Mouse (Mus musculus) lung, postnatal 10 days (tissue): ENCODE results near the gene Gm43064.
"Not testable (repeated sequence)": the region's sequence is repeated elsewhere in the genome, so short reads cannot be mapped to it uniquely, and the experiment has no call there.

Experiments used
- DNase-seq: peaks from one replicate; pipeline ENCODE4 v3.0.0; 2021

The Gm43064 gene

DNA sequence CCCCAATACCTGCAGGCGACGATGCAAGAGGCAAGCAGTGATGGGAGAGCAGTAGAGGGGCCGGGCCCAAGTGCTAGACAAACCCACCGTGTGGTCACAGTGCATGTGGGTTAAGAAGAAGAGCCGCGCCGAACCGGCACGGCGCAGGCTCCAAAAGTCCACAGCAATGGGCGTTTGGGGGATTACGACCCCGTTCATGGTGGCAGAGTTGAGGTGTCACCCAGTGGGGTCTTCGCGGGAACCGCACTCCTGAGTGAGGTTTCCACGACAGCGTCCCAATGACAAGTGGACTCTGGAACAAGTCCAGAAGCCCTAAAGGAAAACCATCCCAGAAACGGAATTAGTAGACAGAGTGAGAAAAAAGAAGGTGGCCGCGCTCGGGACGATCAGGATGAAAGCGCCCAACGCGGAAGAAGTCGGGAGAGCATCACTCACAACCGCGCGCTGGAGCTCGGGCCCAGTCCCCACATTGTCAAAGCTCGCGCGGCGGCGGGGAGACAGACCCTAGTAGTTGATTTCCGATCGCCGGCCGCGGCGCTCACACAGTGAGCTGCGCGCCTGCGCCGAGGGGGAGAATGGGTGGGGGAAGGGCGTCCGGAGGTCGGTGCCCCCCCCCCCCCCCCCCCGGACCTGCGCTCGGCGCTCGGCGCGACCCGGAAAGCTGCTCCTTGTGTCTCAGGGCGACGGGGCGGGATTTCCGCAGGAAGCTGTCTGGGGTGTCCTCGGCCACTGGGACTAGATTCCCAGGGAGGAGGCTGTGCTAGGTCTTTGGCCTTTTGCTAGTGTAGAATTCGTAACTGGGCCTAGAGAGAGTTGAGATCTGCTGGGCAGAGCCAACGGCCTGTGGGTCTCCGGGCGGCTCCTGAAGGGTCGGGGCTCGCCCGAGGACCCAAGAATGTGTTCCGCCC lies at the start of gene Gm43064, which contains the start of the genes Dclre1b and Ap4b1:
Gene Gm43064, plus strand, starts transcription at position 683 of the 908 bp plus-strand sequence.
Gene Dclre1b, minus strand, starts transcription at position 554 of the 908 bp plus-strand sequence.
Gene Ap4b1, plus strand, starts transcription at position 630 of the 908 bp plus-strand sequence.
- DNase-seq = peak; percentile 95

DNA sequence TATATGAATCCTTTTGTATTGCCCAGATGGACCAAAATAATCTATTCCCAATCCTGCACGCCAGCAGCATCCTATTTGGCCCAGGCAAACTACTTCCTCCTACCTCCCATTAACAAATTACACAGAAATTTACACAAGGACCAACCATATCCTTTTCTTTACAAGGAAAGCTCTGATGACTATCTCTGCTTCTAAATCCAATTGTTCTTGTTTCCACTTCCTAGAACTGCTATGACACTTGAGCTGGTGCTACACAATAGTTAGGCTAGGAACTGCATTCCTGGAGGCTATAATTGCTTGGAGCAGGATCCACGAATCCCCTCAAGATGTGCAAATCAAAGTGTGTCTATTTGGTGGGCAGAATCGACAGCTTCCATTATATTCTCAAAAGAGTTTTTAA lies 42.6 kb upstream of the Gm43064 start:
- no peak for DNase-seq

GRCm38 (mm10) chr3:103771531-103772130 lies 37.7 kb upstream of the Gm43064 start:
- peak; percentile 92 for DNase-seq

- DNase-seq = no peak
Observed at GRCm38 (mm10) chr3:103772846-103773245, 36.5 kb upstream of the Gm43064 start.

- DNase-seq = no peak
Observed at GRCm38 (mm10) chr3:103773508-103773907, 35.9 kb upstream of the Gm43064 start.

- no peak for DNase-seq
Observed at GRCm38 (mm10) chr3:103774009-103774408, 35.4 kb upstream of the Gm43064 start.

GRCm38 (mm10) chr3:103777940-103778339 lies 31.4 kb upstream of the Gm43064 start:
- no peak for DNase-seq

- no peak for DNase-seq
Observed at GRCm38 (mm10) chr3:103778660-103779059, 30.7 kb upstream of the Gm43064 start.

DNA sequence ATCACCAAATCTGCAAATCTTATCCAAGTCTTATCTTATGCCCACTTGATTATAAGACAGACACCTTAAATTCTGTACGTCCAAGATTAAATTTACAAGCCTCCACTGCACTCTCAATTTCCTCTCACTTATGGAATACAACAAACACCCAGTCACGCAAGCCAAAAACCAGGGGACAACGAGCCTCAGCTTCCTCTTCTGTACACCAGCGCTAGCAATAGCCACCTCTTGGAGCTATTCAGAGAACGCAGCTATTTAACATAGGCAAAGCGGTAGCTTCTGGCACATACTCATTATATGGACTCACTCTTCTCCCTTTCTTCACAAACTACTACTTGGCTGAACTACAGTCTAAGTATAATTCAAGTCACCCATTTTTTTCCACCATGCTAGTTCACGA lies 30.2 kb upstream of the Gm43064 start:
- no peak for DNase-seq

GRCm38 (mm10) chr3:103780271-103780670 lies 29.1 kb upstream of the Gm43064 start:
- no peak for DNase-seq

GRCm38 (mm10) chr3:103780777-103781176 lies 28.6 kb upstream of the Gm43064 start:
- no peak for DNase-seq

DNA sequence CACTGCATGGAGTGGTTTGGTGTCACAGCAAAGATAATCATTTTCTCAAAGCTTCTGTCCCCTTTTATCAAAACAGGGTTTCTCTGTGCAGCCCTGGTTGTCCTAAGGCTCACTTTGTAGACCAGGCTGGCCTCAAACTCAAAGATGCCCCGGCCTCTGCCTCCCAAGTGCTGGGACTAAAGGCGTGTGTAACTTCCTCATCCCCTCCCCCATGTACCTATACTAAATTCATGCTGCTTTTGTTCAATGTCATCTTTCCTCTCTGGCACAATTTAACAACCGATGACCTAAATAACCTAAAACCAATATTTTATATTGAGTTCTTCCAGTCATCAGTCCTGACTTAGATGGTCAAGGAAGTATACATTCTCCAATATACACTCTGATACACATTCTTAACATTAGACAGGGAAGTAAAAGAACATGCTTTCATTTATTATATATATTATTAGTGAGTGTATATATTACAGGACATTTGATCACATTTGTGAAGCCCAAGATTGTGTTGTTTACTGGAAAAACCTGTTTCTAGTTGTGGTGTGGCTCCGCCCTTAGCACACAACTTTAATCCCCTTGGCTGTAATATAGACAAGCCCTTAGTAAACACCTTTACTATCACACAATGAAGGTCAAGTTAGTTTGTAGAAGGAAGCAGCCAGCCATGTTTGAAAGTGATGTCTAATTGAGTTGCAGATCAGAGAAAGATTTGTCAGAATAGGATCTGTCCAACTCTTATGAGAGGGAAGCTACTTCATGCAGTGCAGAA lies 26.3 kb upstream of the Gm43064 start:
- DNase-seq = no peak

- DNase-seq = peak; percentile 48
Observed at GRCm38 (mm10) chr3:103787225-103787624, 22.1 kb upstream of the Gm43064 start.

GRCm38 (mm10) chr3:103789096-103789495 lies 20.3 kb upstream of the Gm43064 start:
- no peak for DNase-seq

DNA sequence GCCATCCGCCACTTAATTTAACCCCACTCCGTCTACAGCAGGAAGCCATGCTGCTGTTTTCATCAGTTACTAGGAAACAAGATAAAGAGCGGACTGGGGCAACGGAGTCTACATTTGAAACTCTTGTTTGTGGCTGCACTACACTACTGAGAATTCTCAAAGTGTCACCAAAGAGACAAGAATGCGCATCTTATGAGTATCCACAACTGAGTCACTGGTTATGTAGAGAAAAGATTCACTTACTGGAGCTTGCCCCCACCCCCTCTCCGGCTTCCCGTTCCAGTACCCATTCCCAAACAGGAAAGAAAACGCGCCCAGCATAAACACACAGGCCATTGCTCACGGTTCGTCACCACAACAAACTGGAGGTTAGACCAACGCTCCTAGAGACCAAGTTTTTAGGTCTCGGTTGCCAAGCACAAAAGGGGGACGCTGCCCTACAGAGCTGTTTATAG lies 19.5 kb upstream of the Gm43064 start:
- DNase-seq = peak; percentile 85

DNA sequence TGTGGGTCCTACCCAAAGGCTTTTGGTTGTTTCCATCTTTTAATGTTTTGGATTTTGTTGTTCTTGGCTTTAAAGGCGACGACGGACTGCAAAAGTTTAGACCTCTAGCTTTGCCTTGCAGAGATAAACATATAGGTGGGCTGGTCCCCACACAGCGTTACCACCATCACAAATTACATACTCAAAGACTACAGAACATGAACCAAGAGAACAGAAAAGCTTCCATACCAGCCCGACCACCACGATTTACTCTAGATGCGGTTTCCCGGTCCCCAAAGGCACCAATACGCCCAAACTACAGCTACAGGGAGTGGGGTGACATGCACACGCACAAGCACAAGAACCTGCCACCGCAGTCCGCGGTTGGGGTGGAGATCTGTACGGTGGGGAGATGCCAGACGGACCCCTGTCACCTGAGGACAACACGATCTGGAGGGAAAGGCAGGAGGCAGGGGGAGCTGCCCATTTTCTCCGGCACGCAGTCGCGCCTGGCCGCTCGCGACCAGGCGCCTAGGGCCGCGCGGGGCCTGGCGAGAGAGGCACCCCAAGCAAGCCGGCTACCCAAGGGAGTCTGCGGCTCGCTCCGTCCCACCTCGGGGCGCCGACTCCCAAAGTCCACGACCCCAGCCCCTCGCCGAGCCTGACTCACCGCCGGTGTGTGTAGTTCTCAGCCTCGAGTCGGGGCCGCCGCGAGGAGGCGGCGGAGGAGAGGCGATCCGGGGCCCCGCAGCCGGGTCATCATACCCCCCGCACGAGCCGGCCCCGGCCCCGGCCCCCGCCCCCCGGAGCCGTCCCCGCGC lies 18.8 kb upstream of the Gm43064 start:
- DNase-seq = peak; percentile 40

DNA sequence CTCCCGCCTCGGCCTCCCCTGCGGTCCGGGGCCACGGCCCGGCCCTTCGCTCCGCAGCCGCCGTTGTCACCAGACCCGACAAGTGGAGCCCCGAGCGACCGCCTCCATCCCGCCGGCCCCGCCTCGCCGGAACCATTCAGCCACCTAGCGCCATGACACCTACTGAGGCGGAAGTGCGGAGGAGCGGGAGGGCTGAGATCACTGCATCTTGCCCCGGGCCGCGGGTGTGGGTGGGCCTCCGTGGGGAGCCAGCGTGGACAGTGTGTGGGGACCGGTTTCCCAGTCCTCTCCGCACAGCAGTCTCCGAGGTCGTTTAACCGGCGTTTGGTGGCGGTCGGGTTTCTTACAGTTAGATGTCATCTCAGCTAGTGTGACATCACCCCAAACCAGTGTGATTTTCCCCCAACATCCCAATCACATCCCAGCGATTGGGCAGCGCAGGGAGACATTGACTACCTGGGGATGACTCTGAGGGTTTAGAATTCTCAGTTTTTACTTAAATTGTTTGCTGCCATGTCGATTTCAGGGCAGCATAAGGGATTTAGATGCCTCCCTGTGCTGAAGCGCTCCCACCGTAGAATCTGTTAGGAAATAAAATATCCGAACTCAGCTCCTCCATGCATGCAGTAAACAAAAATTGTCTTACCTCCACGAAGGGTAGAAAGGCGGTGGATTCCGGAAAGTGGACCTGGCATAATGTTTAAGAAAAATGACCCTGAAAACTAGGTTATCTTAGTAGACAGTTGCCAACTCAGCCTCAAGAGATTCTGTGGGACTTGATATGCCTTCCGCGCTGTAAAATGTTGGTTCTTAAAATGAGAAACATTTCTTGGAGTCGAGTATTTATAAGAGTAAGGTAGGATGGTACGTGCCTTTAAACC lies 17.9 kb upstream of the Gm43064 start, which contains the start of gene Hipk1:
Gene Hipk1, minus strand, starts transcription at position 334 of the 881 bp plus-strand sequence.
- DNase-seq = peak; percentile 97

GRCm38 (mm10) chr3:103792111-103792406 lies 17.3 kb upstream of the Gm43064 start:
- DNase-seq = not testable (repeated sequence)

- DNase-seq = no peak
Observed at GRCm38 (mm10) chr3:103792566-103792965, 16.8 kb upstream of the Gm43064 start.

DNA sequence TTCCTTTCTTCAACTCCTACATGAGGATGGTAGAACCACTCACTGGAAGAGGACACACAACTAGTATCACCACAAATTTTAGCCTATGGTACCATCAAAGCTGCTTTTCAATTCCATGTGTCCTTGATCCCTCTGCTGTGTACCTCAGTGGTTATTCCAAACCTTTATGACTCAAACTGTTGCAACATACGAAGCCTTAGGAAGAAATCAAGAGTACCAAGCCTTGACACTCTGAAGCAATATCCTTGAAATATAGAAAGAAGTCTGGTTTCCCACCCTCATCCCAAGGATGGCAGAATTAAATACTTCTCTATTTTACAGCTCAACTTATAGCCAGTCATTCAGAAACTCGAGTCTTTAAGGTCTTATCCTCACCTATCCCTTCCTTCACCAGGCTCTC lies 13.0 kb upstream of the Gm43064 start:
- DNase-seq = no peak

DNA sequence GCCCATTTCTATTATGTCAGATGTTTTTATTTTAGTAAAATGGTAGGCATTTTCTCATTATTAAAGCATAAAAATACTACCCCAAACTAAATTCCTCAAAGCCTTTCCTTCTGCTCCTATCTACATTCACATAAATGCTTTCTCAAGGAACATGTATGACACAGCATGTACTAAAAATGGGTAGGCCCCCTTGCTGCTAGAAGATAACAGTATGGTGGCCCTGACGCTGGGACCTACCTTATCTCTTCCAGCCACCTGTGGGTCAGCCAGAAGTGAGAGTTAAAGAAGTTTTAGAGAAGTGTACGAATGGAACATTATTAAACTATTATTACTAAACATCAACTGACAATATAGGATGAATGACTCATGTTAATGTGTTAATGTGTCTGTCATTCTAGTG lies 9.9 kb upstream of the Gm43064 start:
- DNase-seq = no peak
